Mouse (Mus musculus) intestine, embryonic 14.5 days (tissue): Measurements from ENCODE around the gene Gatb. TPM values are rescaled to one million over a fixed set of nuclear protein-coding genes. Genes with fewer than 3 reads are reported as not detected.
A peak's percentile ranks its signal among the peaks of the same experiment; 100 is the strongest.

Experiments
- ATAC-seq: fragments of 200-750 bp; cut with Nextera tagmentation; replicated peaks from 2 replicates; pipeline ENCODE4 v1.8.0; 2017; ENCODE audit warnings: low read depth, moderate number of reproducible peaks, moderate TSS enrichment, moderate library complexity; ENCODE audit not compliant: low FRiP score, low TSS enrichment
- DNase-seq: peaks from one replicate; pipeline ENCODE4 v3.0.0-alpha.2; 2018; ENCODE audit warnings: low spot score
- H3K27ac ChIP-seq: fragments of 300-500 bp; sonication (generic); 2 replicates; pipeline ENCODE4 v1.5.1; 2014; ENCODE audit warnings: low read depth, mild to moderate bottlenecking, control low read depth
- H3K27me3 ChIP-seq: fragments of 300-500 bp; sonication (generic); replicated peaks from 2 replicates; pipeline ENCODE4 v1.6.1; 2014; ENCODE audit warnings: low read length, control low read depth; ENCODE audit not compliant: control insufficient read depth, insufficient read depth
- H3K36me3 ChIP-seq: fragments of 300-500 bp; sonication (generic); 2 replicates; pipeline ENCODE4 v1.6.1; 2014; ENCODE audit warnings: low read length, control low read depth; ENCODE audit not compliant: control insufficient read depth, insufficient read depth
- H3K4me1 ChIP-seq: fragments of 300-500 bp; sonication (generic); replicated peaks from 2 replicates; pipeline ENCODE4 v1.6.1; 2014; ENCODE audit warnings: low read length, control low read depth, mixed read lengths; ENCODE audit not compliant: control insufficient read depth, insufficient read depth
- H3K4me2 ChIP-seq: fragments of 300-500 bp; sonication (generic); 2 replicates; pipeline ENCODE4 v1.6.1; 2014; ENCODE audit warnings: low read length
- H3K4me3 ChIP-seq: fragments of 300-500 bp; sonication (generic); 2 replicates; pipeline ENCODE4 v1.5.1; 2014; ENCODE audit warnings: low read depth, low read length, control low read depth, mixed read lengths
- H3K9ac ChIP-seq: fragments of 300-500 bp; sonication (generic); 2 replicates; pipeline ENCODE4 v1.6.1; 2014; ENCODE audit warnings: mild to moderate bottlenecking, low read length
- H3K9me3 ChIP-seq: fragments of 300-500 bp; sonication (generic); 2 replicates; pipeline ENCODE4 v1.6.1; 2016; ENCODE audit warnings: low read length, control low read depth; ENCODE audit not compliant: control insufficient read depth
- WGBS: fragments of 180-500 bp; shearing (Covaris S2); extraction: QIAGEN DNeasy Blood & Tissue Kit; methylation state at CpG from one replicate; pipeline ENCODE4 v1.1.7; 2014; 5-methylcytosine and 5-hydroxymethylcytosine counted together
- polyA plus RNA-seq: library from polyadenylated mRNA; unstranded; fragments of >200 nt; fragmentation: Nextera tagmentation; extraction: Ambion mirVana; gene quantifications from 2 replicates; pipeline ENCODE4 v1.2.1, GENCODE M21; 2014

Gatb gene
- polyA plus RNA-seq, 1 experiment from 2014 or later, result 30.1 TPM

DNA sequence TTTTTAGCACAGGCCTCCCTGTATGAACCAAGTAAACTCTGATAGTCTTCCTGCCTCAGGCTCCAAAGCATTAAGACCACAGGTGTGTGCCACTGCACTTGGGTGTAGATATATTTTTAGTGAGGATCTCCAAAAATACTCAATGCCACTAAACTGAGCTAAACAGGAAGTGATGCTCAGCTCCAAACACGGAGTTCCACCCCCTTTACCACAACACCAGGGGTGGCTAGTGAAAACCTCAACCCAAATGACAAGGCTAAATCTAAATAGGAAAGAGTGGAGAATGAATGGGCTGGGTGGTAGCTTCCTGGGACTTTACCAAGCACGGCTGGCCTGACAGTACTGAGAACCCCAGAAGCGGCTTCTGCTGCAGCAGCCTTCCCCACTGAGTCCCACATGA is 119.1 kb downstream of the Gatb start:
- no peak for ATAC-seq
- Histone ChIP-seq H3K9me3 (no peaks in the 10 kb centered on the region), H3K4me2 (no peak overlapping the region), H3K27me3 (no peaks in the 10 kb centered on the region), H3K9ac (no peak overlapping the region), H3K36me3 (no peaks in the 10 kb centered on the region), H3K27ac (no peak overlapping the region), H3K4me3 (no peak overlapping the region), H3K4me1 (no peaks in the 10 kb centered on the region)
- no peak for DNase-seq
- 50% methylated on average over 3 of the region's 3 CpGs for WGBS

DNA sequence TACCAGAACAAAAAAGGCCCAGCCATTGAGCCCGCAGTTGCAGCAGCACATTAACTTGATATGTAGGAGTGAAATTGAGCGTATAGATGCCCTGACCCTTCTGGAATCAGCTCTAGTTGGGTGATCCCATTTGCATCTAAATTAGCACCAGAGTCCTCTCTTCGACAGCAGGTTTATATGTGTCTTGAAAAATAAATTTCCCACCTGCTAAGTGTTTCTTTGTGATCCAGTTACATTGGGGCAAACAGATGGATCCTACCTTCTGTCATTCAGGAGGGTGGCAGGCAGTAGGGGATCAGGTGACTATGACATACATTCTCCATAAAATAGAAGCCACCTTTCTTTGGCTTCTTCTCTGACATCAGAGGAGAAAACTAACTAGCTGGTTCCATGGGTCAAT is 121.1 kb downstream of the Gatb start:
- DNase-seq, result no peak
- H3K4me2 ChIP-seq, result no peak overlapping the region
- no peaks in the 10 kb centered on the region for H3K27me3 ChIP-seq
- no peak for ATAC-seq
- no peak overlapping the region for H3K9ac ChIP-seq
- no peaks in the 10 kb centered on the region for H3K9me3 ChIP-seq
- H3K4me3 ChIP-seq, result no peak overlapping the region
- no peaks in the 10 kb centered on the region for H3K4me1 ChIP-seq
- no peaks in the 10 kb centered on the region for H3K36me3 ChIP-seq
- no peak overlapping the region for H3K27ac ChIP-seq
- WGBS, result 87% methylated on average over 3 of the region's 3 CpGs

- no peak overlapping the region for H3K4me3 ChIP-seq
- ATAC-seq (no peak), DNase-seq (peak; percentile 1)
- 89% methylated on average over 4 of the region's 4 CpGs for WGBS
- no peak overlapping the region for H3K27ac ChIP-seq
- H3K36me3 ChIP-seq, result no peaks in the 10 kb centered on the region
- H3K4me1 ChIP-seq, result no peaks in the 10 kb centered on the region; the same call in 1 of the 2 replicates
- H3K4me2 ChIP-seq, result no peak overlapping the region
- no peak overlapping the region for H3K9ac ChIP-seq
- no peaks in the 10 kb centered on the region for H3K27me3 ChIP-seq
- H3K9me3 ChIP-seq, result no peaks in the 10 kb centered on the region
Observed at GRCm38 (mm10) chr3:85698496-85698895, 124.6 kb downstream of the Gatb start.

GRCm38 (mm10) chr3:85703141-85703882 is 129.4 kb downstream of the Gatb start:
- ATAC-seq (no peak), DNase-seq (no peak)
- 56% methylated on average over 6 of the region's 6 CpGs for WGBS

More at GRCm38 (mm10) chr3:85703141-85703882, 129.4 kb downstream of the Gatb start:
- Histone ChIP-seq H3K4me3 (no peak overlapping the region), H3K36me3 (no peaks in the 10 kb centered on the region), H3K9ac (no peak overlapping the region), H3K9me3 (no peaks in the 10 kb centered on the region), H3K4me1 (no peaks in the 10 kb centered on the region; the same call in 1 of the 2 replicates), H3K27me3 (no peaks in the 10 kb centered on the region), H3K27ac (no peak overlapping the region), H3K4me2 (no peak overlapping the region)

Other genes starting within 250 kb of the Gatb start
- 3.3 and 4.2 TPM in 2 replicates for gene Fam160a1, start 243.2 kb downstream of the Gatb start, polyA plus RNA-seq